Mouse (Mus musculus) kidney, adult 2 months (tissue): ENCODE results near the gene Cxcr2. TPM values are rescaled to one million over a fixed set of nuclear protein-coding genes. Genes with fewer than 3 reads are reported as not detected.
A peak's percentile ranks its signal among the peaks of the same experiment; 100 is the strongest.

ENCODE experiments used
- DNase-seq: peaks from one replicate; pipeline ENCODE4 v3.0.0; 2021
- H3K27ac ChIP-seq: fragments of 200-500 bp; 2 replicates; pipeline ENCODE4 v1.5.1; 2012; ENCODE audit warnings: low read depth, low read length, control low read depth, inconsistent platforms; ENCODE audit not compliant: insufficient read depth
- H3K27me3 ChIP-seq: fragments of 200-500 bp; replicated peaks from 2 replicates; pipeline ENCODE4 v1.6.1; 2012; ENCODE audit warnings: mild to moderate bottlenecking, moderate library complexity, low read length, inconsistent platforms; ENCODE audit not compliant: control insufficient read depth, insufficient read depth
- H3K36me3 ChIP-seq: fragments of 200-500 bp; 2 replicates; pipeline ENCODE4 v1.6.1; 2012; ENCODE audit warnings: mild to moderate bottlenecking, moderate library complexity, low read length, inconsistent platforms; ENCODE audit not compliant: control insufficient read depth, insufficient read depth
- H3K4me1 ChIP-seq: fragments of 200-500 bp; 2 replicates; pipeline ENCODE4 v1.6.1; 2011; ENCODE audit warnings: low read length; ENCODE audit not compliant: control insufficient read depth, insufficient read depth
- H3K4me3 ChIP-seq: fragments of 200-500 bp; 2 replicates; pipeline ENCODE4 v1.5.1; 2011; ENCODE audit warnings: mild to moderate bottlenecking, low read depth, low read length, control low read depth; ENCODE audit not compliant: insufficient read depth
- CTCF ChIP-seq: fragments of 200-500 bp; conservative IDR thresholded peaks from 2 replicates; pipeline ENCODE4 v1.5.1; 2011; ENCODE audit warnings: low read depth, mild to moderate bottlenecking, control low read depth, low read length, moderate library complexity, mixed read lengths; ENCODE audit not compliant: insufficient read depth, insufficient read length
- POLR2A ChIP-seq: fragments of 200-500 bp; IDR thresholded peaks from one replicate; pipeline ENCODE4 v1.6.1; 2011; ENCODE audit warnings: low read depth, low read length, control low read depth
- WGBS: fragments of 180-500 bp; shearing (Covaris S2); methylation state at CpG from one replicate; pipeline ENCODE4 v1.1.7; 2018; 5-methylcytosine and 5-hydroxymethylcytosine counted together
- polyA plus RNA-seq: library from polyadenylated mRNA; depleted of rRNA; stranded (reverse); fragments of >200 nt; gene quantifications from 2 replicates; pipeline ENCODE4 v1.2.3, GENCODE M21; 2012

The Cxcr2 gene
- polyA plus RNA-seq, 1 experiment = 0.55 TPM

DNA sequence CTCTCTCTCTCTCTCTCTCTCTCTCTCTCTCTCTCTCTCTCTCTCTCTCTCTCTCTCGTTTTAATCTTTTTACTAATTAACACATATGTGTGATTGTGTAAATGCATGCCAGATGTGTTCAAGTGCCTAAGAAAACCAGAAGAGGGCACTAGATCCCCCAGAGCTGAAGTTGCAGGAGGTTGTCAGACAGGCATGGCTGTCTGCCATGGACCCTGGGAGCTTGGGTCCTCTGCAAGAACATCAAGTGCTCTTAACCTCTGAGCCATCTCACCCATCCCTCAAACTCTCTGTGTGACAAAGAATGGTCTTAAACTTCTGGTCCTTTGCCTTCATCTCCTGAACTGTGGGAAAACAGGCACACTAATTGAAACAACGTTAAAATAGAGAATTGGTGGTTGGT, 29.2 kb downstream of the Cxcr2 start:
- no peaks in the 10 kb centered on the region for H3K36me3 ChIP-seq
- DNase-seq = peak; percentile 19
- no peak overlapping the region for H3K27ac ChIP-seq
- peak; percentile 48 for TF ChIP-seq CTCF
- TF ChIP-seq POLR2A = no peak
- no peak overlapping the region for H3K4me3 ChIP-seq
- no peaks in the 10 kb centered on the region; the same call in 1 of the 2 replicates for H3K27me3 ChIP-seq
- 47% methylated on average over 2 of the region's 2 CpGs for WGBS
- H3K4me1 ChIP-seq = no peaks in the 10 kb centered on the region

DNA sequence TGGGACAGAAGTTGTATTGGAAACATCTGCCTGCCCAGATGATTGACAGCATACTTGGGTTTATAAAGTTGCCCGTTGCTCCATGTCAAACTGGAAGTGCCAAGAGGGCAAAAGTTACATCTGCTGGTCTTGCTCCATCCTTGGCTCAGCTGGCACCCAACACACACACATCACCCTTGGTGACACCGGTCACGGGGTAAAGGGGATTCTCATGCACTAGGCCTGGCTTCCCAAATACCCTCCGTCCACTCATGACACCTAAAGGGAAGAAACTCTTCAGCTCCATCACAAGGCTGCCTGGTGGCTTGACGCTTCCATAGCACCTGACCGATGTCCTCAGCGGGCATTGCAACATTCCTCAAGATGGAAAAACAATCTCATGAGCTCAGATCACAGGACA, 36.7 kb downstream of the Cxcr2 start:
- no peaks in the 10 kb centered on the region for H3K36me3 ChIP-seq
- TF ChIP-seq CTCF (no peak), POLR2A (no peak)
- peak; percentile 22 for DNase-seq
- H3K4me3 ChIP-seq = no peak overlapping the region
- no peaks in the 10 kb centered on the region for H3K4me1 ChIP-seq
- H3K27ac ChIP-seq = no peak overlapping the region
- H3K27me3 ChIP-seq = no peaks in the 10 kb centered on the region
- 82% methylated on average over 7 of the region's 7 CpGs for WGBS

DNA sequence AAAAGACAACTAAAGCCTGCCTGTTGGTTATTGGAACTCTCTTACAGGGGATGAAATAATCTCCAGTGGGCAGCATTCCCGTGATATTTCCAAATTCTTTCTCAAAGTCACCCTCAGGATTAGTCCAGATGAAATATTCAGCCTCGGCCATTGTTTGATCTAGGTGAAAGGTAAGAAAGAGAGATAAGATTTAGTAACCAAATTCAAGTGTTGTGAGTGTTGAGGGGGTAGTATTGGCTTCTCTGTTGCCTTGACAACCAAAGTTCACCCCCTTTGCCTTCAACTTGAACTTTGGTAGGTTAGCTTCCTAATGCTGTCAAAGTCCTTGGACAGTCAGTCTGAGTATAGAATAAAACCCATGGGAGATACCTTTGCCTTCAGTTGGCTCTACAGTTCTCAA, 38.9 kb downstream of the Cxcr2 start:
- Histone ChIP-seq H3K36me3 (no peaks in the 10 kb centered on the region), H3K27ac (no peak overlapping the region), H3K4me3 (no peak overlapping the region), H3K27me3 (no peaks in the 10 kb centered on the region), H3K4me1 (peaks cover 3% of the 10 kb centered on the region; the same call in 1 of the 2 replicates)
- no peak for DNase-seq
- 78% methylated on average over 2 of the region's 2 CpGs for WGBS
- TF ChIP-seq POLR2A (no peak), CTCF (no peak)

DNA sequence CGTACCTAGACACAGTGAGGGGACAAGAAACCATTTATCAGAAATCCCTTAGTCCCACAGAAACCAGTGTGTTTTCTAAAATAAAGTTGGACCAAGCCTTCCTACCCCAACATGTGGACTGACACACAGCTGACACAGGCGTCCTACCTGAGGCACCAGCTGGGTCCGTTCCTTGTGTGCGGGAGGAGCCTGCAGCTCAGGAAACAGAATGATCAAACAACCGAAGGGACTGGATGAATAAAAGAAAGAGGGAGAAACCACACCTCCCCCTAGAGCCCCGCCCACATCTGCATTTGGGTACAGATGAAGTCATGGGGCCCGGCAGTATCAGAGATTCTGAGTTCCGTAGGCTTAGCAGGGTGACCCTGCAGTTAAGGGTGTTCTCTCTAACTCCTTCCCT, 40.7 kb downstream of the Cxcr2 start, which contains the start of gene Cxcr1:
Gene Cxcr1, minus strand, starts transcription at position 187 of the 400 bp plus-strand sequence.
- Histone ChIP-seq H3K27ac (no peak within 1 kb of the TSS), H3K4me1 (peaks cover 5% of the 10 kb centered on the region; the same call in 1 of the 2 replicates), H3K36me3 (no peaks in the 10 kb centered on the region), H3K27me3 (no peaks in the 10 kb centered on the region), H3K4me3 (no peak within 1 kb of the TSS)
- DNase-seq = no peak
- 74% methylated on average over 8 of the region's 8 CpGs for WGBS
- TF ChIP-seq CTCF (no peak), POLR2A (no peak)

DNA sequence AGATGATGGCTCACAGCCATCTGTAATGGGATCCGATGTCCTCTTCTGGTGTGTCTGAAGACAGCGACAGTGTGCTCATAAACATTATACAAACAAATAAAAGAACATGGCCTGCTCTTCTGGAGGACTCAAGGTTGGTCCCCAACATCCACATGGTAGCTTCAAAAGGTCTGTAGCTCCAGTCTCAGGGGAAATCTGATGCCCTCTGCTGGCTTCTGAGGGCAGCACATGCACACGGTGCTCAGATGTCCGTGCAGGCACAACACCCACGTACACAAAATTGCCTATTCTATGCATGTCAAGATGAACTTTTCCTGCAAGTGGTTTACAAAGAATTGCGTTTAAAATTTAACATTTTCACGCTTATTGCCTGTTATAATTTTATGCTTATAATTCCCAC, 42.2 kb downstream of the Cxcr2 start:
- Histone ChIP-seq H3K4me3 (no peak overlapping the region), H3K27me3 (no peaks in the 10 kb centered on the region), H3K36me3 (no peaks in the 10 kb centered on the region), H3K4me1 (peaks cover 5% of the 10 kb centered on the region; the same call in 1 of the 2 replicates), H3K27ac (0 out of 2 replicates have a peak overlapping the region, but pooled peaks have one; percentile 54)
- peak; percentile 53 for DNase-seq
- no peak for TF ChIP-seq POLR2A
- TF ChIP-seq CTCF = peak; percentile 83
- WGBS = 38% methylated on average over 7 of the region's 7 CpGs

DNA sequence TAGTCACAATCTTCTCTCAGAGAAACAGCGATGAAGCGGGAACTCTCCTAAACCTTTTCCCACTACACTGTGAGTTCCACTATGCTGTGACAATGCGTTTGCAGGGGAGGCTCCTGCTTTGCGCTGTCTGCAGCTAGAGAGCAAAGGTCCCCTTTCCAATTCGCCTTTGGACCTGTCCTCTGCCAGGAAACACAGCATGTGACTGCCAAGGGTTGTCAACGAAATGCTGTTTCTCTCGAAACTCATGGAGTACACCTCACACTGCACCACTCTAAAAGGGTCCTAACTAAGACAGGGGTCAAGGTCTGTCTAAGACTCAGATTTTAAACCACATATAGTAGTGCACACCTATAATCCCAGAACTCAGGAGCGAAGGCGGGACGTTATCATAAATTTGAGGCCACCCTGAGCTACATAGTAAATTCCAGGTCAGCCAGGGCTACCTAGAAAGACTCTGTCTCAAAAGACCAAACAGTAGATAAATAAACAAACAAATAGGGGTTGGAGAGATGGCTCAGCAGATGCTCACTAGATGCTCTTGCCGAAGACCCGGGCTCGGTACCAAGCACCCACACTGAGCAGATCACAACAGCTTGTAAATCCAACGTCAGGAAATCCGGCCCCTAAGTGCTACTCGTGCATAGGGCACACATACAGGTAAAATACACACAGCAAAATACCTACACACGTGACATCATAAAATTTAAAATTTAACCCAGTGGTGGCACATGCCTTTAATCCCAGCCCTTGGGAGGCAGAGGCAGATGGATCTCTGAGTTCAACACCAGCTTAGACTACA, 43.0 kb downstream of the Cxcr2 start:
- TF ChIP-seq CTCF (no peak), POLR2A (no peak)
- Histone ChIP-seq H3K4me1 (peaks cover 5% of the 10 kb centered on the region; the same call in 1 of the 2 replicates), H3K36me3 (no peaks in the 10 kb centered on the region), H3K27me3 (no peaks in the 10 kb centered on the region), H3K27ac (peak overlapping the region; percentile 73), H3K4me3 (no peak overlapping the region)
- peak; percentile 89 for DNase-seq
- WGBS = 58% methylated on average over 17 of the region's 17 CpGs

DNA sequence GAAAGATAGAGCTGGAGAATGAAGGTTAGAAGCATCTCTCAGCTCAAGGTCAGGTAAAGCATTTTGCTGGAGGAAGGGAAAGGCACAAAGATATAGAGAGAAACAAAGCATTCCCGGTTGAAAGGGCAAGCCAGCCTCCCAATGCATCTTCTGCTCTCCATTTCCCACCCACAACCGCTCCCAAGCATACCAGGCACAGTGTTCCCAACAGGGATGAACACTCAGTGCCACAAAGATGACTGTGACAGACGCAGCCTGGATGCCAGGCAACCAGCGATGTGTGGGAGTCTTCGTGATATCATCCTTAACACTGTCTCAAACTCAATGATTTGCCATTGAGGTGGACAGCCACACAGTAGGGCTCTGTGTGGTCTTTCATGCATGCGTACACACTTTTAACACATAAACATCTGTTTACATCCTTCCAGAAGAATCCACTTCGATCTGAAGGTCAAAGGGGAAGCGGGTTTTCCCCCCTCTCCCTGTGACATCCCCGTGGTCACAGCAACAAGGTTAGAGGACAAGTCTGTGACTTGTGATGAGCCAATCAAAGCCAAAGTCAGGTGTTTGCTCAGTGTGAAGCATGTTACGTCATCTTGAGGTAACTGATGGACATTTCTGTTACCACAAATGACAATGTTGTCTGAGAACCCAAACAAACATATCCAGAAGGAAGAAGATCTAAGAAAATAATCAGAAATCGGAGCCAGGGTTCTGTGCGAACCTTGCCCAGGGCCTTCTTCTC, 44.1 kb downstream of the Cxcr2 start:
- H3K4me1 ChIP-seq = peaks cover 5% of the 10 kb centered on the region; the same call in 1 of the 2 replicates
- 78% methylated on average over 12 of the region's 12 CpGs for WGBS
- no peaks in the 10 kb centered on the region for H3K27me3 ChIP-seq
- H3K27ac ChIP-seq = no peak overlapping the region
- no peaks in the 10 kb centered on the region for H3K36me3 ChIP-seq
- TF ChIP-seq POLR2A (no peak), CTCF (no peak)
- DNase-seq = no peak
- H3K4me3 ChIP-seq = no peak overlapping the region
